ENCODE assay signal across 8 mouse cellular contexts in the genomic region with DNA sequence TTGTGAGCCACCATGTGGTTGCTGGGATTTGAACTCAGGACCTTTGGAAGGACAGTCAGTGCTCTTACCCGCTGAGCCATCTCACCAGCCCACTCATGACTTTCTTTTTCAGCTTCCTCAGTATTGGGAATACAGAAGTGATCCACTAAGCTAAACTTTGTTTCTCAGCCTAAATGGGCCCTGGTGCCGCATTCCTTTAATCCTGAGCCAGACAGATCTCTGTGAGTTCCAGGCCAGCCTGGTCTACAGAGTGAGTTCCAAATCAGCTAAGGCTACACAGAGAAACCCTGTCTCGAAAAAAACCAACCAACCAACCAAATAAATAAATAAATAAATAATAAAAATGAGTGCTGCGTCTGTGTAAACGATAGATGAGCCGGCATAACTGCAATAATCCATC. TPM values are rescaled to one million over a fixed set of nuclear protein-coding genes. Genes with fewer than 3 reads are reported as not detected.
DNase-seq lines count a peak whose midpoint lies in the region; ATAC-seq and TF ChIP-seq lines count a peak whose summit lies in the region.
"Not testable (repeated sequence)": the region's sequence is repeated elsewhere in the genome, so short reads cannot be mapped to it uniquely, and the experiment has no call there.

No protein-coding gene starts in this region.

- peak; percentile 29 for DNase-seq in brain, embryonic 14.5 days (ENCODE audit: low read depth)
- DNase-seq in intestine, embryonic 14.5 days (ENCODE audit: low spot score); limb, embryonic 11.5 days (ENCODE audit: low spot score); lung, embryonic 14.5 days; thymus, adult 2 months: not testable (repeated sequence)

- H3K27me3 ChIP-seq in heart, embryonic 12.5 days (replicated peaks); intestine, embryonic 14.5 days (replicated peaks; ENCODE audit: control insufficient read depth, insufficient read depth, low read length); limb, embryonic 11.5 days (ENCODE audit: control insufficient read depth, insufficient read depth, low read length); lung, embryonic 14.5 days (ENCODE audit: insufficient read depth, low read length); myocyte (ENCODE audit: control insufficient read depth, insufficient read depth, insufficient read length); thymus, adult 2 months (ENCODE audit: control insufficient read depth, insufficient read depth, low read length): not testable (repeated sequence)

- not testable (repeated sequence) for H3K36me3 ChIP-seq in heart, embryonic 12.5 days; intestine, embryonic 14.5 days (ENCODE audit: control insufficient read depth, insufficient read depth, low read length); limb, embryonic 11.5 days (ENCODE audit: control insufficient read depth, insufficient read depth, low read length); lung, embryonic 14.5 days (ENCODE audit: insufficient read depth); myocyte (ENCODE audit: control insufficient read depth, insufficient read depth); thymus, adult 2 months (ENCODE audit: control insufficient read depth, insufficient read depth, low read length)

- H3K4me1 ChIP-seq in embryonic fibroblast, embryonic 13.5 days (ENCODE audit: control insufficient read depth, insufficient read depth, low read length); intestine, embryonic 14.5 days (replicated peaks; ENCODE audit: control insufficient read depth, insufficient read depth, low read length); limb, embryonic 11.5 days (ENCODE audit: control insufficient read depth, insufficient read depth, low read length); lung, embryonic 14.5 days (ENCODE audit: insufficient read depth); thymus, adult 2 months (replicated peaks; ENCODE audit: control insufficient read depth, insufficient read depth, low read length): not testable (repeated sequence)
- H3K4me1 ChIP-seq in heart, embryonic 12.5 days (replicated peaks): peaks cover 20% of the 10 kb centered on the region

- peak overlapping the region; percentile 9; the same call in 1 of the 2 replicates for H3K4me3 ChIP-seq in embryonic fibroblast, embryonic 13.5 days (ENCODE audit: insufficient read depth, low read length)
- peak overlapping the region; percentile 67 for H3K4me3 ChIP-seq in heart, embryonic 12.5 days
- H3K4me3 ChIP-seq in intestine, embryonic 14.5 days (ENCODE audit: low read depth, low read length): peak overlapping the region; percentile 58
- H3K4me3 ChIP-seq in limb, embryonic 11.5 days (ENCODE audit: low read depth, low read length): peak overlapping the region; percentile 59
- H3K4me3 ChIP-seq in lung, embryonic 14.5 days (ENCODE audit: low read depth, low read length): peak overlapping the region; percentile 69
- H3K4me3 ChIP-seq in myocyte: peak overlapping the region; percentile 57
- H3K4me3 ChIP-seq in thymus, adult 2 months (ENCODE audit: control insufficient read depth, insufficient read depth, low read length): peak overlapping the region; percentile 6; the same call in 1 of the 2 replicates

- H3K9ac ChIP-seq in heart, embryonic 12.5 days: 0 out of 2 replicates have a peak overlapping the region, but pooled peaks have one; percentile 52
- H3K9ac ChIP-seq in intestine, embryonic 14.5 days (ENCODE audit: low read length): peak overlapping the region; percentile 50
- H3K9ac ChIP-seq in limb, embryonic 11.5 days (ENCODE audit: low read length): peak overlapping the region; percentile 49
- H3K9ac ChIP-seq in lung, embryonic 14.5 days: peak overlapping the region; percentile 52

- not testable (repeated sequence) for TF ChIP-seq CTCF in brain, embryonic 14.5 days (IDR thresholded peaks at IDR 0.05; ENCODE audit: borderline replicate concordance, extremely low read depth, insufficient read depth, insufficient read length); embryonic fibroblast, embryonic 13.5 days (IDR thresholded peaks at IDR 0.05; ENCODE audit: borderline replicate concordance, insufficient read depth, low read length); lung, embryonic 14.5 days (IDR thresholded peaks at IDR 0.05; ENCODE audit: low read depth); thymus, adult 2 months (IDR thresholded peaks at IDR 0.05; ENCODE audit: borderline replicate concordance, control insufficient read depth, extremely low read depth, insufficient read depth, low read length, poor library complexity)

- WGBS in heart, embryonic 12.5 days: 27% methylated on average over 6 of the region's 6 CpGs
- WGBS in intestine, embryonic 14.5 days: 31% methylated on average over 6 of the region's 6 CpGs
- WGBS in limb, embryonic 11.5 days: 27% methylated on average over 6 of the region's 6 CpGs
- 24% methylated on average over 6 of the region's 6 CpGs for WGBS in lung, embryonic 14.5 days
- WGBS in thymus, adult 2 months: 26% methylated on average over 6 of the region's 6 CpGs

- not testable (repeated sequence) for H3K9me3 ChIP-seq in heart, embryonic 12.5 days (replicated peaks); intestine, embryonic 14.5 days (ENCODE audit: control insufficient read depth, low read length); limb, embryonic 11.5 days (ENCODE audit: control insufficient read depth, low read length); lung, embryonic 14.5 days (ENCODE audit: low read depth, low read length)

- ATAC-seq in heart, embryonic 12.5 days (ENCODE audit: insufficient number of reproducible peaks, low FRiP score); limb, embryonic 11.5 days (ENCODE audit: insufficient number of reproducible peaks, low FRiP score, low TSS enrichment, low read depth): not testable (repeated sequence)
- peak; percentile 22; the same call in 1 of the 2 replicates for ATAC-seq in intestine, embryonic 14.5 days (replicated peaks; ENCODE audit: low FRiP score, low TSS enrichment, low read depth)
- ATAC-seq in lung, embryonic 14.5 days (ENCODE audit: insufficient read depth): peak; percentile 3; the same call in 1 of the 2 replicates

- peak overlapping the region; percentile 65 for H3K4me2 ChIP-seq in heart, embryonic 12.5 days
- peak overlapping the region; percentile 80 for H3K4me2 ChIP-seq in intestine, embryonic 14.5 days (ENCODE audit: low read length)
- H3K4me2 ChIP-seq in limb, embryonic 11.5 days (ENCODE audit: low read depth, severe bottlenecking): peak overlapping the region; percentile 75
- H3K4me2 ChIP-seq in lung, embryonic 14.5 days: peak overlapping the region; percentile 72
- H3K4me2 ChIP-seq in myocyte (ENCODE audit: low read depth): peak overlapping the region; percentile 87

- H3ac ChIP-seq in myocyte (ENCODE audit: control insufficient read depth, insufficient read length): peak overlapping the region; percentile 65

- H3K27ac ChIP-seq in embryonic fibroblast, embryonic 13.5 days (ENCODE audit: insufficient read depth, low read length): peak overlapping the region; percentile 76
- peak overlapping the region; percentile 88 for H3K27ac ChIP-seq in heart, embryonic 12.5 days (ENCODE audit: poor library complexity, severe bottlenecking)
- peak overlapping the region; percentile 91 for H3K27ac ChIP-seq in intestine, embryonic 14.5 days (ENCODE audit: low read depth)
- peak overlapping the region; percentile 52; the same call in 1 of the 2 replicates for H3K27ac ChIP-seq in limb, embryonic 11.5 days (replicated peaks; ENCODE audit: low read depth, low read length)
- H3K27ac ChIP-seq in lung, embryonic 14.5 days (ENCODE audit: low read depth): peak overlapping the region; percentile 91
- peak overlapping the region; percentile 31 for H3K27ac ChIP-seq in thymus, adult 2 months (ENCODE audit: control insufficient read depth, insufficient read depth, low read length)

- not testable (repeated sequence) for TF ChIP-seq POLR2A in brain, embryonic 14.5 days (IDR thresholded peaks at IDR 0.05; ENCODE audit: borderline replicate concordance, extremely low read depth, insufficient read depth, insufficient read length, poor library complexity, severe bottlenecking); embryonic fibroblast, embryonic 13.5 days (IDR thresholded peaks at IDR 0.05; ENCODE audit: low read depth, low read length); myocyte (IDR thresholded peaks at IDR 0.05; ENCODE audit: insufficient read length, low read depth); thymus, adult 2 months (IDR thresholded peaks at IDR 0.05; ENCODE audit: control insufficient read depth, extremely low read depth, insufficient read depth, low read length, poor library complexity)

- H3K79me2 ChIP-seq in myocyte (ENCODE audit: control insufficient read depth, insufficient read depth): peaks cover 11% of the 10 kb centered on the region

RNA-seq across cellular contexts. Expression of a gene that starts 0.5 kb away (rescaled TPM):
- polyA plus RNA-seq in brain, embryonic 14.5 days (2012; rRNA removed): 67.2 and 84.0 TPM in 2 replicates
- polyA plus RNA-seq in embryonic fibroblast, embryonic 13.5 days (2011; ENCODE audit: insufficient read length, low read depth, missing spikeins): 67.7 and 68.0 TPM in 2 replicates
- polyA plus RNA-seq in heart, embryonic 12.5 days (2016; fragmentation: Nextera tagmentation; extraction: Ambion mirVana): 99.4 and 104 TPM in 2 replicates
- polyA plus RNA-seq in intestine, embryonic 14.5 days (2014; fragmentation: Nextera tagmentation; extraction: Ambion mirVana): 94.3 and 97.3 TPM in 2 replicates
- polyA plus RNA-seq in limb, embryonic 11.5 days (2014; fragmentation: Nextera tagmentation; extraction: Ambion mirVana): 90.8 and 101 TPM in 2 replicates
- 121 and 123 TPM in 2 replicates for polyA plus RNA-seq in lung, embryonic 14.5 days (2014; fragmentation: Nextera tagmentation; extraction: Ambion mirVana)
- 166 TPM for polyA plus RNA-seq in myocyte (2012; fragmentation: generic; extraction: Trizol)
- polyA plus RNA-seq in thymus, adult 2 months (2012; rRNA removed): 143 and 146 TPM in 2 replicates

RNA-seq across cellular contexts. Expression of a gene that starts 5.3 kb away (rescaled TPM):
- 1.6 and 1.7 TPM in 2 replicates for polyA plus RNA-seq in brain, embryonic 14.5 days (2012; rRNA removed)
- polyA plus RNA-seq in embryonic fibroblast, embryonic 13.5 days (2011; ENCODE audit: insufficient read length, low read depth, missing spikeins): 1.4 and 2.7 TPM in 2 replicates
- 3.4 and 4.3 TPM in 2 replicates for polyA plus RNA-seq in heart, embryonic 12.5 days (2016; fragmentation: Nextera tagmentation; extraction: Ambion mirVana)
- 0.65 and 0.86 TPM in 2 replicates for polyA plus RNA-seq in intestine, embryonic 14.5 days (2014; fragmentation: Nextera tagmentation; extraction: Ambion mirVana)
- polyA plus RNA-seq in limb, embryonic 11.5 days (2014; fragmentation: Nextera tagmentation; extraction: Ambion mirVana): 0.37 and 0.38 TPM in 2 replicates
- polyA plus RNA-seq in lung, embryonic 14.5 days (2014; fragmentation: Nextera tagmentation; extraction: Ambion mirVana): 0.84 and 1.1 TPM in 2 replicates
- 0.01 TPM for polyA plus RNA-seq in myocyte (2012; fragmentation: generic; extraction: Trizol)
- 34.7 and 37.5 TPM in 2 replicates for polyA plus RNA-seq in thymus, adult 2 months (2012; rRNA removed)

RNA-seq across cellular contexts. Expression of a gene that starts 10.7 kb away (rescaled TPM):
- 0.19 and 0.40 TPM in 2 replicates for polyA plus RNA-seq in brain, embryonic 14.5 days (2012; rRNA removed)
- polyA plus RNA-seq in embryonic fibroblast, embryonic 13.5 days (2011; ENCODE audit: insufficient read length, low read depth, missing spikeins): 10.6 and 40.6 TPM in 2 replicates
- polyA plus RNA-seq in heart, embryonic 12.5 days (2016; fragmentation: Nextera tagmentation; extraction: Ambion mirVana): 9.2 and 11.7 TPM in 2 replicates
- polyA plus RNA-seq in intestine, embryonic 14.5 days (2014; fragmentation: Nextera tagmentation; extraction: Ambion mirVana): 76.9 and 111 TPM in 2 replicates
- 1.4 and 2.3 TPM in 2 replicates for polyA plus RNA-seq in limb, embryonic 11.5 days (2014; fragmentation: Nextera tagmentation; extraction: Ambion mirVana)
- 4.6 and 4.7 TPM in 2 replicates for polyA plus RNA-seq in lung, embryonic 14.5 days (2014; fragmentation: Nextera tagmentation; extraction: Ambion mirVana)
- polyA plus RNA-seq in myocyte (2012; fragmentation: generic; extraction: Trizol): 42.4 TPM
- 3.6 and 3.7 TPM in 2 replicates for polyA plus RNA-seq in thymus, adult 2 months (2012; rRNA removed)

RNA-seq across cellular contexts. Expression of a gene that starts 23.8 kb away (rescaled TPM):
- polyA plus RNA-seq in brain, embryonic 14.5 days (2012; rRNA removed): 8.8 and 9.1 TPM in 2 replicates
- 0.40 and 0.47 TPM in 2 replicates for polyA plus RNA-seq in embryonic fibroblast, embryonic 13.5 days (2011; ENCODE audit: insufficient read length, low read depth, missing spikeins)
- 0.38 and 0.44 TPM in 2 replicates for polyA plus RNA-seq in heart, embryonic 12.5 days (2016; fragmentation: Nextera tagmentation; extraction: Ambion mirVana)
- polyA plus RNA-seq in intestine, embryonic 14.5 days (2014; fragmentation: Nextera tagmentation; extraction: Ambion mirVana): 0.78 and 1.5 TPM in 2 replicates
- 0.16 and 0.45 TPM in 2 replicates for polyA plus RNA-seq in limb, embryonic 11.5 days (2014; fragmentation: Nextera tagmentation; extraction: Ambion mirVana)
- polyA plus RNA-seq in lung, embryonic 14.5 days (2014; fragmentation: Nextera tagmentation; extraction: Ambion mirVana): 0.57 and 0.87 TPM in 2 replicates
- polyA plus RNA-seq in myocyte (2012; fragmentation: generic; extraction: Trizol): not detected
- 1.7 and 2.5 TPM in 2 replicates for polyA plus RNA-seq in thymus, adult 2 months (2012; rRNA removed)

RNA-seq across cellular contexts. Expression of a gene that starts 44.1 kb away (rescaled TPM):
- polyA plus RNA-seq in brain, embryonic 14.5 days (2012; rRNA removed): 43.0 and 43.8 TPM in 2 replicates
- polyA plus RNA-seq in embryonic fibroblast, embryonic 13.5 days (2011; ENCODE audit: insufficient read length, low read depth, missing spikeins): 11.6 and 11.7 TPM in 2 replicates
- polyA plus RNA-seq in heart, embryonic 12.5 days (2016; fragmentation: Nextera tagmentation; extraction: Ambion mirVana): 87.7 and 90.4 TPM in 2 replicates
- polyA plus RNA-seq in intestine, embryonic 14.5 days (2014; fragmentation: Nextera tagmentation; extraction: Ambion mirVana): 470 and 522 TPM in 2 replicates
- polyA plus RNA-seq in limb, embryonic 11.5 days (2014; fragmentation: Nextera tagmentation; extraction: Ambion mirVana): 75.1 and 80.7 TPM in 2 replicates
- polyA plus RNA-seq in lung, embryonic 14.5 days (2014; fragmentation: Nextera tagmentation; extraction: Ambion mirVana): 243 and 265 TPM in 2 replicates
- polyA plus RNA-seq in myocyte (2012; fragmentation: generic; extraction: Trizol): 0.10 TPM
- 426 and 460 TPM in 2 replicates for polyA plus RNA-seq in thymus, adult 2 months (2012; rRNA removed)

Comparison
In these comparisons a context has a peak if more than half of its experiments do, and no peak if none do; other contexts are left out.
1. H3K27ac ChIP-seq: peak in every context shown above with its lines; median percentile 91 in intestine, embryonic 14.5 days; 91 in lung, embryonic 14.5 days; 88 in heart, embryonic 12.5 days; 76 in embryonic fibroblast, embryonic 13.5 days; 52 in limb, embryonic 11.5 days; 31 in thymus, adult 2 months.
2. H3K4me3 ChIP-seq: peak in every context shown above with its lines; median percentile 69 in lung, embryonic 14.5 days; 67 in heart, embryonic 12.5 days; 59 in limb, embryonic 11.5 days; 58 in intestine, embryonic 14.5 days; 57 in myocyte; 9 in embryonic fibroblast, embryonic 13.5 days; 6 in thymus, adult 2 months.